Mouse (Mus musculus): ENCODE measurements at regions not wholly inside any gene's neighbourhood (a gene's known extent, or its start where the extent isn't known, plus 50 kb on each side); places are given as distances from the start of the nearest gene placed in this dataset.

- TF ChIP-seq POLR2A (IDR thresholded peaks at IDR 0.05; ENCODE audit: borderline replicate concordance, extremely low read depth, insufficient read depth, insufficient read length): no peak
- Histone ChIP-seq H3K9ac (ENCODE audit: low read depth, low read length, severe bottlenecking) (no peak overlapping the region), H3K4me3 (replicated peaks; ENCODE audit: low read length) (no peak overlapping the region), H3K4me2 (replicated peaks; ENCODE audit: low read depth, low read length, severe bottlenecking) (no peak overlapping the region; the same call in 1 of the 2 replicates), H3K27me3 (ENCODE audit: control insufficient read depth, insufficient read depth, low read length) (no peaks in the 10 kb centered on the region), H3K27ac (replicated peaks; ENCODE audit: low read depth, low read length) (no peak overlapping the region), H3K4me1 (ENCODE audit: control insufficient read depth, insufficient read depth, low read length) (peaks cover 4% of the 10 kb centered on the region; the same call in 1 of the 2 replicates), H3K9me3 (ENCODE audit: control insufficient read depth, low read length) (no peaks in the 10 kb centered on the region), H3K36me3 (ENCODE audit: control insufficient read depth, insufficient read depth, low read length) (no peaks in the 10 kb centered on the region)
- ATAC-seq (ENCODE audit: low FRiP score, low read depth): peak; percentile 62
- WGBS: 48% methylated on average over 9 of the region's 9 CpGs
- peak; percentile 91 for DNase-seq (ENCODE audit: low spot score)
Measured at GRCm38 (mm10) chr3:128546416-128547327, 650.5 kb upstream of the Fam241a start.

DNA sequence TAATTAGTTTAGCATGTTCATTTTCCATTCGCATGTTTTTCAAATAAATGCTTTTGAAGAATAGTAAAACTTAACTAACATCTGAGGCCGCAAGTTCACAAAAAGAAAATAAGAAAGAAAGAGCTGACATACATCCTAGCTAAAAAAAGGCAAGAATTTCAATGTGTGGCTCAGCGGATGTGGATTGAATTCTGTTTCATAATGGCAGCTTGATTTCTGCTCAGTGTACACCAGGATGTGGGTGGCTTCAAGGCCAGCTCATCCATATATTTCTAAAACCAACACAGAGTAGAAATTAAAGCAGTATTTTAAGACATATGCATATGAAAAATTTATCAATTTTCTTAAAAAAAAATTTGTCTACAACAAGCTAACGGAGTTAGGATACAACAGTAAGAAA, 629.3 kb upstream of the Fam241a start:
- H3K4me2 ChIP-seq (replicated peaks; ENCODE audit: low read depth, low read length, severe bottlenecking): no peak overlapping the region
- WGBS: 90% methylated on average over 4 of the region's 4 CpGs
- H3K27ac ChIP-seq (replicated peaks; ENCODE audit: low read depth, low read length): no peak overlapping the region
- no peaks in the 10 kb centered on the region for H3K9me3 ChIP-seq (ENCODE audit: control insufficient read depth, low read length)
- no peaks in the 10 kb centered on the region; the same call in 1 of the 2 replicates for H3K4me1 ChIP-seq (ENCODE audit: control insufficient read depth, insufficient read depth, low read length)
- no peaks in the 10 kb centered on the region for H3K36me3 ChIP-seq (ENCODE audit: control insufficient read depth, insufficient read depth, low read length)
- DNase-seq (ENCODE audit: low spot score) (no peak), ATAC-seq (ENCODE audit: low FRiP score, low read depth) (no peak)
- H3K27me3 ChIP-seq (ENCODE audit: control insufficient read depth, insufficient read depth, low read length): no peaks in the 10 kb centered on the region
- TF ChIP-seq POLR2A (IDR thresholded peaks at IDR 0.05; ENCODE audit: borderline replicate concordance, extremely low read depth, insufficient read depth, insufficient read length): no peak
- no peak overlapping the region for H3K4me3 ChIP-seq (replicated peaks; ENCODE audit: low read length)
- no peak overlapping the region for H3K9ac ChIP-seq (ENCODE audit: low read depth, low read length, severe bottlenecking)

DNA sequence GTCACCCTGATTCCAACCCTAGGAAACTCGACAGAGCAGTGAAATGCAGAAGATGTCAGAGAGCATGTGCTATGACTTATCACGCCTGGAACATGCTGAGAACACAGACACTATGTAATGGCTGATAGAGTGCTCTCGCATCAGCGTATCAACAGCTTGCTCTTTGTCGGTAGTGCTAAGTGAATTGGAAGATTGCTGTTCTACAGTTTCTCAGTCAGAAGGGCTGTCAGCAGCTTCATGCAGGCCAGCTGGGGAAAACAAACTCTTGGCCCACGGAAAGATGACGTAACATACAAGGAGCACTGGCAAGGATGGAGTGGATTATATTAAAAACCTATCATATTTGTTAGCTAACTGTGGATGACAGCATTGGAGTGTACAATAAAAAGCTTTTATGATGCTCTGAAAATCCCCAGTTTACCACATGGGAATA, 624.6 kb upstream of the Fam241a start:
- whole genome bisulfite sequencing: 43% methylated on average over 7 of the region's 7 CpGs
- no peaks in the 10 kb centered on the region for H3K36me3 ChIP-seq (ENCODE audit: control insufficient read depth, insufficient read depth, low read length)
- no peak overlapping the region for H3K9ac ChIP-seq (ENCODE audit: low read depth, low read length, severe bottlenecking)
- DNase-seq (ENCODE audit: low spot score): peak; percentile 78
- no peaks in the 10 kb centered on the region for H3K27me3 ChIP-seq (ENCODE audit: control insufficient read depth, insufficient read depth, low read length)
- H3K9me3 ChIP-seq (ENCODE audit: control insufficient read depth, low read length): no peaks in the 10 kb centered on the region
- ATAC-seq (ENCODE audit: low FRiP score, low read depth): peak; percentile 76
- H3K4me2 ChIP-seq (replicated peaks; ENCODE audit: low read depth, low read length, severe bottlenecking): no peak overlapping the region
- peaks cover 4% of the 10 kb centered on the region; the same call in 1 of the 2 replicates for H3K4me1 ChIP-seq (ENCODE audit: control insufficient read depth, insufficient read depth, low read length)
- H3K4me3 ChIP-seq (replicated peaks; ENCODE audit: low read length): no peak overlapping the region
- TF ChIP-seq POLR2A (IDR thresholded peaks at IDR 0.05; ENCODE audit: borderline replicate concordance, extremely low read depth, insufficient read depth, insufficient read length): no peak
- H3K27ac ChIP-seq (replicated peaks; ENCODE audit: low read depth, low read length): no peak overlapping the region

- no peaks in the 10 kb centered on the region for H3K9me3 ChIP-seq (ENCODE audit: control insufficient read depth, low read length)
- H3K9ac ChIP-seq (ENCODE audit: low read depth, low read length, severe bottlenecking): no peak overlapping the region
- H3K4me2 ChIP-seq (replicated peaks; ENCODE audit: low read depth, low read length, severe bottlenecking): peak overlapping the region; percentile 1; the same call in 1 of the 2 replicates
- H3K4me1 ChIP-seq (ENCODE audit: control insufficient read depth, insufficient read depth, low read length): peaks cover 4% of the 10 kb centered on the region; the same call in 1 of the 2 replicates
- H3K27me3 ChIP-seq (ENCODE audit: control insufficient read depth, insufficient read depth, low read length): no peaks in the 10 kb centered on the region
- no peak overlapping the region for H3K27ac ChIP-seq (replicated peaks; ENCODE audit: low read depth, low read length)
- ATAC-seq (ENCODE audit: low FRiP score, low read depth): no peak
- no peak overlapping the region for H3K4me3 ChIP-seq (replicated peaks; ENCODE audit: low read length)
- WGBS: 43% methylated on average over 6 of the region's 6 CpGs
- no peaks in the 10 kb centered on the region for H3K36me3 ChIP-seq (ENCODE audit: control insufficient read depth, insufficient read depth, low read length)
- no peak for TF ChIP-seq POLR2A (IDR thresholded peaks at IDR 0.05; ENCODE audit: borderline replicate concordance, extremely low read depth, insufficient read depth, insufficient read length)
- peak; percentile 9 for DNase-seq (ENCODE audit: low spot score)
Measured at GRCm38 (mm10) chr3:128519913-128520316, 623.8 kb upstream of the Fam241a start.

- Histone ChIP-seq H3K27me3 (ENCODE audit: control insufficient read depth, insufficient read depth, low read length) (no peaks in the 10 kb centered on the region; the same call in 1 of the 2 replicates), H3K4me2 (replicated peaks; ENCODE audit: low read depth, low read length, severe bottlenecking) (no peak overlapping the region), H3K9me3 (ENCODE audit: control insufficient read depth, low read length) (no peaks in the 10 kb centered on the region), H3K9ac (ENCODE audit: low read depth, low read length, severe bottlenecking) (no peak overlapping the region), H3K4me1 (ENCODE audit: control insufficient read depth, insufficient read depth, low read length) (peaks cover 4% of the 10 kb centered on the region; the same call in 1 of the 2 replicates), H3K4me3 (replicated peaks; ENCODE audit: low read length) (no peak overlapping the region), H3K27ac (replicated peaks; ENCODE audit: low read depth, low read length) (no peak overlapping the region), H3K36me3 (ENCODE audit: control insufficient read depth, insufficient read depth, low read length) (no peaks in the 10 kb centered on the region)
- DNase-seq (ENCODE audit: low spot score) (peak; percentile 77), ATAC-seq (ENCODE audit: low FRiP score, low read depth) (no peak)
- no peak for TF ChIP-seq POLR2A (IDR thresholded peaks at IDR 0.05; ENCODE audit: borderline replicate concordance, extremely low read depth, insufficient read depth, insufficient read length)
- WGBS: 71% methylated on average over 4 of the region's 4 CpGs
Measured at GRCm38 (mm10) chr3:128518806-128519205, 622.7 kb upstream of the Fam241a start.
